Mouse (Mus musculus): ENCODE results near the gene Kcnj11.
A peak's percentile ranks its signal among the peaks of the same experiment; 100 is the strongest.

Kcnj11 gene

GRCm38 (mm10) chr7:46100563-46100962 is at the start of gene Kcnj11:
Gene Kcnj11 (minus strand): TSS chr7:46100764.
- DNase-seq, result peak; percentile 73

DNA sequence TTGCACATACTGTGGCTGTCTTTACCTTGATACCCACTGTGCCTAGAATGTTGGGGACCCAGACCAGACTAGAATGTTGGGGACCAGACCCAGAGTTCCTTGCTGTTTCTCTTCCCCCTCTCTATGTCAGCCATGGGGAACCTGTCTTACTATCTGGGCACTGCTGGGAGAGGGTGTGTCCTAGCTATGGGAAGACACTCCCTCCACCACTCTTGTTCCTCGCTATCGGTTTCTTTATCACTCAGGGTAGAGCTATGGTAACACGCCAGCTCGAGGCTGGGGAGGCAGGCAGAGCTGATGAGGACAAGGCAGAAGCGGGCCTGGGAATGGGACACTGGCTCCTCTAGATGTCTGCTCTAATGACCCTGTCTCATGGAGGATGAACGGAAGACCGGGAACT is 46.9 kb upstream of the Kcnj11 start:
- DNase-seq, result no peak

- DNase-seq, result no peak
Measured at GRCm38 (mm10) chr7:46146675-46147308, 46.2 kb upstream of the Kcnj11 start.

GRCm38 (mm10) chr7:46144061-46144460 is 43.5 kb upstream of the Kcnj11 start:
- no peak for DNase-seq

GRCm38 (mm10) chr7:46138329-46138930 is 37.9 kb upstream of the Kcnj11 start:
- DNase-seq, result no peak

GRCm38 (mm10) chr7:46133858-46134257 is 33.3 kb upstream of the Kcnj11 start:
- no peak for DNase-seq

GRCm38 (mm10) chr7:46132229-46132628 is 31.7 kb upstream of the Kcnj11 start:
- DNase-seq, result no peak

DNA sequence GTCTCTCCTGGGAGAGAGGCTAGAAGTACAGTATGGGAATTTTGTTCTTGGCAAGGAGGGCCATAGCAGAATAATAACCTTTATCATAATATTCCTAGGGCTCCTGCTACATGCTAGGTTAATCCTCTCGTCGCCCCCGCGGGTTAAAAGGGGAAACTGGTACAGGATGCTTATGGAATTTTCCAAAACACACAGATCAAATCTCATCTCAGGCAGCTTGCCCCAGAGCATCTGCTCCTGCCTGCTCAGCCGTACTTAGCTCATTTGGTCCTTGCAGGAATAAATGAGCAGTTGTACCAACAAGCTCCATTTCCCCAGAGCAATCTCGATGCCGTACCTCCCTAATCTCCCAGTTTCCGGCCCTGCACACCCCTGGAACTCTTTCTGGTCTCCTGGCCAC is 31.2 kb upstream of the Kcnj11 start:
- DNase-seq, result peak; percentile 68

DNA sequence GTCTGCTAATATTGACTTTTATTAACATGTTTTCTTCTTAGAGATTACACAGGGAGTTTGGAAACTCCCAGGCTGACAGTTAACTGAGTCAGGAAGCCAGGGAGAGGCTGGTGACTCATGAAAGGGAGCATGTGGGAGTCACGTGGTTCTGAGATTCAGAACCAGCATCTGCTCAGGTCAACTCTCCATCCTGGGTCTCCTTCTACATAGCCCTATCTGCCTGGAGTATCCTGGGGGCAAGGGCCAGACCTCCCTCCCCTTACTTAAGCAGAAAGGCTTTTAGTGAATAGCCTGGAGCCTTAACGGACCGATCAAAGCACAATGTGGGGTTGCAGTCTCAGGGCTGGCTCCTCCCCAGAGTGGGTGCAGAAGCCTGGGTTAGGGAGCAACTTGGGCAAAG is 30.7 kb upstream of the Kcnj11 start:
- DNase-seq, result peak; percentile 41

GRCm38 (mm10) chr7:46130723-46131122 is 30.2 kb upstream of the Kcnj11 start:
- no peak for DNase-seq

DNA sequence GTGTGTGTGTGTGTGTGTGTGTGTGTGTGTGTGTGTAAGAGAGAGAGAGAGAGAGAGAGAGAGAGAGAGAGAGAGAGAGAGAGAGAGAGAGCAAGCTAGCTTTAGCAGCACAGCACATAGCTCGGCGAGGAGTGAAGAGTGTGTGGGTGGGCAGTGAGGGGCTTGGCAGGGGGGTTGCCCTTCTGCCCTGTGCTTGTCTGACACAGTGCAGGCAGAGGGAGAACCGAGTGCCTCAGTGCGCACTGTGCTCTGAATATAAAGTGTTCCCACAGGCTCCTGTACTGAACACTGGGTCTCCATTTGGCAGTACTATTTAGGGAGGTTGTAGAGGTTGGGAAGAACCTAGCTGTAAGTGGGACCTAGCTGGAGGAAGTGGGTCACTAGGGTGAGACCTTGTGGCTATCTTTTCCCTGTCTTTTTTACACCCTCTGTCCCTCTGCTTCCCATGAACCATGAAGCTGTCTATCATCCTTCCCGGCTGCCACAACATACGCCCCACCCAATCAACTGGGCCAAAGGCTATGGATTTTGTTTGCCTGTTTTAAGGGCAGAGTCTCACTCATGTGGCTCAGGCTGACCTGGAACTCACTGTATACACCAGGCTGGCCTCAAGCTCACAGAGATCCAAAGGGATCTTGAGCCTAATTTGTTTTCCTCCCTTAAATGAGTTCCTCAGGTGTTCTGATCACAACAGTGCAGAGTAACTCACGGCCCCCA is 29.1 kb upstream of the Kcnj11 start:
- DNase-seq, result no peak

DNA sequence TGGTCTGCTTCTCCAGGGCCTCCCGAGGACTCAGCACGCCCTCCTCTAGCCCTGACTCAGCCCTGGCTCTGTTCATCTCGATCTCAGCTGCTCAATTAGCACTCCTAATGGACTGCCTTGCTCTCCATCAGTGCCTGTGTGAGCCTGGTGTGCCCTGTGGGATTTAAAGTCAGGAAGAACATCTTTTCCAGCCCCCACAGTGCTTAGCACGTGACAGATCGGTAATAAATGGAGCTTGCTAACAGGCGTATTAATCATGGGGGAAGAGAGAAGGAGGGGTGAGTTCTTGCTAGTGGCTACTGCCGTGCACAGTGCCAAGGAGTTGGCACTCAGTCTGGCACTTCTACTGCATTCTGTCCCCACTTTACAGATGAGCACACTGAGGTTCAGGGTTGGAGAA is 27.6 kb upstream of the Kcnj11 start:
- no peak for DNase-seq

GRCm38 (mm10) chr7:46125340-46125739 is 24.8 kb upstream of the Kcnj11 start:
- DNase-seq, result no peak

- DNase-seq, result no peak
Measured at GRCm38 (mm10) chr7:46124460-46124859, 23.9 kb upstream of the Kcnj11 start.

DNA sequence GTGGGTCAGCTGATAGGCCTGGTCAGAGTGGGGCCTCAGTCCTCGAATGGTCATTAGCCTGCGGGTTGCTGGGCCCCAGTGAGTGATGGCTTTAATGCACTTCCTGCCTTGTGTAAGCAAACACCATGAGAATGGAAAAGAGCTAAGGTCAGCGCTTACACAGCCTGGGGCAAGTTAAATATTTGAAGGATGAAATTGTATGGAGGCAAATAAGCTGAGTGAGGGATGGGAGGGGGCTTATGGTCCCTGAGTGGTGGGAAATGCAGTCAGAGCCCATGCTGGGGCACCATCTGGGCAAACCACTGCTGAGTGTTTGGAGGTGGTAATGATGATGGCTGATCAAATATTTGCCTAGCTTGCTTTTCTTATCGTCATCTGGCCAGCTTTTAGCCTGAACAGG is 22.4 kb upstream of the Kcnj11 start:
- DNase-seq, result no peak

DNA sequence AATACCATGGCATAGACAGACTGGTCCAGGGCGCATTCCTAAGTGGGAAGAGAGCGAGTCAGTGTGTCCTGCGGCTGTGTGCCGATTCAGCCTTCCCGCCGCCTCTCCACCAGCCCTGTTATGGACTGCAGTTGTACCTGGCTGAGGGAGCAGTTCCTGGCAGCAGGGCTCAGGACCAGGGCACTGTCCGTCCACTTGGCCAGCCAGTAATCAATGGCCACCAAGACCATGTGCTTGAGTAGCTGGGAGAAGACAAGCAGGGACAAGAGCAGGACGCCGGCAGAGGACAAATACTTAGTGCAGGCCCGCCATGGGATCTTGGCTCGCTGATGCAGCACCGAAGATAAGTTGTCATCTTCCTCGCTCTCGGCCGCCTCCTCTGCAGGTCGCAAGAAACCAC is 16.5 kb upstream of the Kcnj11 start:
- no peak for DNase-seq

DNA sequence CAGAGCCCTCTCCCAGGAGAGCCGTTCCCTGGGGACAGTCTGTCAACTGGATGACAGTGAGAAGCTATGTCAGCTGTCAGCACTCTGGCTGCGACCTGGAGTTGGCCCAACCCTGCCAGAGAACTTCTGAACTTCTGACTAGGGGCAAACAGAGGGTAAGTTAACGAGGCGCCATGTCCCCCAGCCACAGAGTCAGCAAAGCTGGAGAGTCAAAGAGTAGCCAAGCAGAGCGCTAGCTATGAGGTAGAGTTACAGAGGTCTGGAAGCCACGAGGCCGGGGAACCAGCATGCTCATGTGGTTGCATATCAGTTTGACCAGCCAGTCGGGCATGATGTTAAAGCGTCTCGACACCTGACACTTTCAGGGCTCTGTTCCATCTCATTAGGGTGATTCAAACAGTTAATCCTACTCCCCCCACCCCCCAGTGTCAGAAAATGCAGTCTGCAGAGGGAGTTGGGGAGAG is 15.6 kb upstream of the Kcnj11 start:
- DNase-seq, result no peak

DNA sequence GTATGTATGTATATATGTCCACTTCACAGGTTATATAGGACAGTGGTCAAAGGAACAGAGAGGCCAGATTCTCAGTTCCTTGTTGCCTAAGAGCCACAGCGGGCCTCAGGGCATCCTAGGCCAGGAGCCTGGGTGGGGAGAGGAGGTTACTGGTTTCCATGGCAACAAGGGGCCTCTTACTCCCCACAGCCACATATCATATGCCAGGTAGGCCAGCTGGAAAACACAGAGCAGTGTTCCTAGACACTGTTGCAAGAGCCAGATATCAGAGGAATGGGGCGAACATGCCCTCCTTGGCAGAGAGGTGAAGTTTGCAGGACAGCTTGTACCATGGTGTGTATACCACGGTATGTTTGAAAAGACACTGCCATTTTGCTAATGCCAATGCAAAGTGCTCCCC is 12.9 kb upstream of the Kcnj11 start:
- no peak for DNase-seq

- DNase-seq, result no peak
Measured at GRCm38 (mm10) chr7:46111938-46112337, 11.4 kb upstream of the Kcnj11 start.

DNA sequence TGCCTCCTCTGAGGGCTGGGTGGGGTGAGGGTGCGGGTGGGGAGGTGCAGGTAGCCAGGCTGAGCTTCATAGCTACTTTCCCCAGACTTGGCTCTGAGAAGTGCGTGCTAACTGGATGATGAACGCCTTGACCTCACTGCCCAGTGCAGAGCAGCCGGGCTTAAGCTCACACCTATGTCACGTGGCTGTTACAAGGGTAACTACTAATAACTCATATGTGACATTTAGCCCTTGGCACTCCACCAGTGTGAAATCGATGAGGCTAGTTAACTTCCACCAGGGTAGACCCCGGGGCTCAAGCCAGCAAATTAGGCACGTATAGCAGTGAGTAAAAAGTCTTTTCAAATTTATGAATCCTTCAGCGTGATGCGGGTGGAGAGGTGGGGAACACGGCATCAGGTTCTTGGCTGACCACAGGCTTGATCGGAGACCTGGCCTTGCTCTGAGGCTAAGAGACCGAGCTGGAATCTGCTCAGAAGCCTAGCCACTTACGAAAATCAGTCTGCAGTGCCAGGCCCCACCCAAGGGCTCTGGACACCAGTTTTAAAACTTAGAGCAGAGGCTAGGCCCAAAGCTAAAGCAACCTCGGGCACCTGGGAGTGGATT is 10.8 kb upstream of the Kcnj11 start:
- DNase-seq, result no peak

GRCm38 (mm10) chr7:46110079-46110478 is 9.5 kb upstream of the Kcnj11 start:
- peak; percentile 47 for DNase-seq

DNA sequence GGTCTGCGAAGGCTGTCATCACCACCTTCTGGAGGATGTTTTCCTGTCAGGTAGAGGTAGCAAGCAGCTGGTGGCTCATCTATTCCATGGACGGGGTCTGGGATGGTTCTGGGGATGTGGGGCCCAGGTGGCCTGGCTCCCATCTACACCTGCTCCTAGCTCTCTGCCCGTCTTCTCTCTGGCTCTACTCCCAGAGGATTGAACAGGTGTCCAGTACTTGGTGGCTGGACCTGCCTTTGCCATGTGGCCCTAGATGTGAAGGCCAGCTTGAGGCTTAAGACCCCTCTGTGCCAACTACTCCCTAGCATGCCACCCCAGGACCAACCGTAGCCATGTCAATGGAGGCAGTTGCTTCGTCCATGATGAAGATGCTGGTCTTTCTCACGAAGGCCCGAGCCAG is 4.9 kb upstream of the Kcnj11 start:
- no peak for DNase-seq

DNA sequence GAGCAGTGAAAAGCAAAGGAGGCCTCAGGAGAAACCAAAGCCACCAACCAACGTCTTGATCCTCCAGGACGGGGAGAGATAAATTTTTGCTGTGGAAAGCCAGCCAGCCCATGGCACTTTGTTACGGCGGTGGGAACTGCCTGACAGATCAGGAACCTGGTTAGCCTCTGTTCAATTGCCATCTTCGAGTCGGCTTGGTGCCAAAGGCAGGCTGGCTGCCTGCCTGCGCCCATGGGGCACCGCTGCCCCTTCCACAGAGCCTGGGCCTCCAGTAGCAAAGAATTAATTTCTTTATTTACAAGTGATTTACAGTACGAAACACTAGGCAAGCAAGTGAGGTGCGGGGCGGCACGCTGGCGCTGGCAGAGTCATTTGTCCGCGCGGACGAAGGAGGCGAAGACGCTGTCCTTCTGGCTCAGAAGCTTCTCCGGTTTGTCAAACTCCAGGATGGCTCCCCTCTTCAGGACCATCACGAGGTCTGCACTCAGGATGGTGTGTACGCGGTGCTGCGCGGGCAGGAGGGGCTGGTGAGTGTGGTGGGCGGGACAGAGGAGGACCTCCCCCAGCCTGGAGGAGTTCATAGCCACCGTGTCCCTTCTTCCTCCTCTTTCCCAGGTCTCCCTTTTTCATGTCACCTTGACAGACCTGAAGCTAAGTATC is 3.8 kb upstream of the Kcnj11 start:
- DNase-seq, result no peak
